Mouse (Mus musculus) ES-E14 (cell line): Measurements from ENCODE around the gene Uchl4. TPM values are rescaled to one million over a fixed set of nuclear protein-coding genes. Genes with fewer than 3 reads are reported as not detected.

ENCODE experiments used
- DNase-seq: peaks from one replicate; pipeline ENCODE4 v3.0.0-alpha.2; 2013; ENCODE audit warnings: low read depth, low spot score
- H3K27ac ChIP-seq: 2 replicates; pipeline ENCODE4 v1.5.1; 2012; ENCODE audit warnings: low read depth, mild to moderate bottlenecking, low read length, moderate library complexity, mixed read lengths; ENCODE audit not compliant: poor library complexity, insufficient read depth, severe bottlenecking
- H3K36me3 ChIP-seq: 2 replicates; pipeline ENCODE4 v1.6.1; 2012; ENCODE audit warnings: mild to moderate bottlenecking, low read length, moderate library complexity, mixed read lengths; ENCODE audit not compliant: control insufficient read depth, poor library complexity, insufficient read depth, severe bottlenecking
- H3K4me1 ChIP-seq, 2 experiments: fragments of 150-350 bp in 1 of 2; sonication (generic) in 1 of 2; 2 replicates each; pipeline ENCODE4 v1.6.1; 2012; ENCODE audit warnings: low read length in 2 of 2, mild to moderate bottlenecking in 1 of 2, mixed read lengths in 1 of 2; ENCODE audit not compliant: control insufficient read depth in 2 of 2, insufficient read depth in 2 of 2, poor library complexity in 1 of 2
- H3K4me3 ChIP-seq, 2 experiments: fragments of 150-350 bp in 1 of 2; sonication (generic) in 1 of 2; 2 replicates each; pipeline ENCODE4 v1.5.1; 2012; ENCODE audit warnings: low read length in 2 of 2, low read depth in 1 of 2, mild to moderate bottlenecking in 1 of 2, mixed read lengths in 1 of 2; ENCODE audit not compliant: insufficient read depth in 1 of 2, poor library complexity in 1 of 2, severe bottlenecking in 1 of 2
- H3K9ac ChIP-seq: 2 replicates; pipeline ENCODE4 v1.6.1; 2012; ENCODE audit warnings: low read depth, mild to moderate bottlenecking, low read length, mixed read lengths; ENCODE audit not compliant: poor library complexity, insufficient read depth, severe bottlenecking
- H3K9me3 ChIP-seq: fragments of 150-350 bp; sonication (generic); 2 replicates; pipeline ENCODE4 v1.6.1; 2012; ENCODE audit warnings: low read depth, mild to moderate bottlenecking, low read length; ENCODE audit not compliant: control insufficient read depth, insufficient read depth
- CHD2 ChIP-seq: IDR thresholded peaks from 2 replicates; pipeline ENCODE4 v1.6.1; 2014; ENCODE audit warnings: mild to moderate bottlenecking, low read depth, low read length, inconsistent platforms
- HCFC1 ChIP-seq: IDR thresholded peaks from 2 replicates; pipeline ENCODE4 v1.6.1; 2012; ENCODE audit warnings: low read length, inconsistent platforms, borderline replicate concordance; ENCODE audit not compliant: insufficient read depth
- MAFK ChIP-seq: IDR thresholded peaks from 2 replicates; pipeline ENCODE4 v1.6.1; 2014; ENCODE audit warnings: mild to moderate bottlenecking, low read depth, low read length, inconsistent platforms; ENCODE audit not compliant: insufficient read depth
- ZC3H11A ChIP-seq: IDR thresholded peaks from 2 replicates; pipeline ENCODE4 v1.6.1; 2012; ENCODE audit warnings: low read depth, mild to moderate bottlenecking, inconsistent platforms, low read length, borderline replicate concordance
- ZNF384 ChIP-seq: IDR thresholded peaks from 2 replicates; pipeline ENCODE4 v1.6.1; 2012; ENCODE audit warnings: low read depth, low read length, inconsistent platforms
- in situ Hi-C, 2 experiments: fragments of 600-800 bp; cut with MboI; formaldehyde crosslinking; loops; one replicate each; pipeline ENCODE4 v1.15.1; 2025; ENCODE audit warnings: low sequenced_read_pairs in 2 of 2, inconsistent platforms in 1 of 2; ENCODE audit not compliant: unreplicated experiment in 2 of 2
- total RNA-seq: library from RNA; depleted of rRNA; stranded (reverse); fragments of 300-350 nt; gene quantifications from 2 replicates; pipeline ENCODE4 v1.2.3, GENCODE M21; 2012

Uchl4 gene
- total RNA-seq, 1 experiment: 0.54 TPM

DNA sequence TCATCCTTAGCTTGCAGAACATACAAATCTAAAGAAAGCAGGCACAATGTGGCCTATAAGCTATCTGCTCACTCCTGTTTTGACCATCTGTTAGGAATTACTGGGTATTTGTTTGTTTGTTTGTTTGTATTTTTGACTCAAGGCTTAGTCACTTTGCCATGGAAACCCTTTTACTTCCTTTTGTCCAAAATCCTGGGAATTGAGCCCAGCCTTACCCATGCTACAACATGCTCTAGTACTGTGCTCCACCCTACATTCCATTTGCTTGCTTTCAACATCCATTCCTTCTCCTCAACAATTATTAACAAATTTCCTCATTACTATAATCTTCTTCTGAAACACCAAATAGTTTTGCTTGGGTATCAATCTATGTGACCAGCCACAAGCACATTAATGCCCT is 32.1 kb upstream of the Uchl4 start:
- Histone ChIP-seq H3K4me1 (peaks cover 12 to 24% of the 10 kb centered on the region in 2 experiments), H3K36me3 (no peaks in the 10 kb centered on the region; the same call in 1 of the 2 replicates), H3K9ac (no peak overlapping the region), H3K4me3 (no peak overlapping the region), H3K9me3 (no peaks in the 10 kb centered on the region), H3K27ac (no peak overlapping the region)
- DNase-seq: no peak
- no peak for TF ChIP-seq ZNF384
- TF ChIP-seq ZC3H11A: no peak
- no peak for TF ChIP-seq HCFC1
- TF ChIP-seq CHD2: no peak
- no peak for TF ChIP-seq MAFK
- in situ Hi-C loops: no loop called here

DNA sequence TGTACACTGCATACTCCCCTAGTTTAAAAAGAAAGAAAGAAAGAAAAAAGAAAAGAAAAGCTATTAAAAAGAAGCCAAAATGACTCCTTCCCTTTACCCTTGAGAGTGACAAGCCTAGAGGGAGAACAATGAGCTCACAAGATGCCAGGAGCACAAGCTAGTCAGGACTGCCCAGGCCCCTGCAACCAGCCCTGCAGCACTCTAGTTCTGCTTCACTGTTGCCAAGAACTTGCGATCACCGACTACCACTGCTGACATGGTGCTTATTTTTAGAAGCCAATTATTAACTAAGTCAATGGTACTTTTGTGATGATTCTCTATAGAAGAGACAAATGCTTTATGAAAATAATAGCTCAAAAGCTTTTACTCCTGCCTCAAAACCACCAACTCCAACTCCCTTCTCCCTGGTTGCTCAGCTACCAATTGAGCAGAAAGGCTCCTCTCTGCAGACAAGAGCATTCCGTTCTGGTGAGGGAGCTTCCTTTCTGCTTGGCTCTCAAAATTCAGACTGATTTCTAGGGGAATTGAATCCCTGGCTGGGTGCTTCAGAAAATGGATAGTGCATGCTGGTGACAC is 27.4 kb upstream of the Uchl4 start:
- TF ChIP-seq CHD2 (no peak), HCFC1 (no peak), MAFK (no peak), ZNF384 (no peak), ZC3H11A (no peak)
- Histone ChIP-seq H3K4me3 (no peak overlapping the region), H3K9me3 (no peaks in the 10 kb centered on the region), H3K36me3 (peaks cover 16% of the 10 kb centered on the region; the same call in 1 of the 2 replicates), H3K4me1 (no peaks in the 10 kb centered on the region), H3K9ac (no peak overlapping the region), H3K27ac (no peak overlapping the region)
- no peak for DNase-seq
- in situ Hi-C loops: no loop called here

DNA sequence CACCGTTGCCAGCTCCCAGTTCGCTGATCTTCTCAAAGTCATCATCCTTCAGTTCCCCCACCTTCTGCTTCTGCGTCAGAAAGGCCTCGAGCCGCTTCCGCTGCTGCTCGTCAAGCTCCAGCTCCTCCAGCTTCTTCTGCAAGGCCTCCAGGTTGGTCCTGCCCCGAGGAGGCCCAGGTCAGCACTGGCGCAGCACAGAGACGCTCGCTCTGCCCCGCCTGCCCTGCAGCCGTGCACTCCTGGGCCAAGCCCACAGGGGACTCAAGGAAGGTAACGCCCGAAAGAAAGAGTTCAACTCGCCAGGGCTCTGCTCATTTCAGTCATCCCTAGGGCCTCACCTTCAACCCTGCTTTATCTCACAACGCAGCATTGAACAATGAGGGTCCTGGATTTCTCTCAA is 20.5 kb upstream of the Uchl4 start:
- DNase-seq: no peak
- Histone ChIP-seq H3K36me3 (peaks cover 14% of the 10 kb centered on the region; the same call in 1 of the 2 replicates), H3K27ac (no peak overlapping the region), H3K9ac (no peak overlapping the region), H3K4me3 (no peak overlapping the region), H3K4me1 (peaks cover 0 to 9% of the 10 kb centered on the region in 2 experiments; a peak in 2 of 4 replicates), H3K9me3 (no peaks in the 10 kb centered on the region)
- in situ Hi-C loops: no loop called here
- TF ChIP-seq CHD2 (no peak), HCFC1 (no peak), MAFK (no peak), ZC3H11A (no peak), ZNF384 (no peak)

DNA sequence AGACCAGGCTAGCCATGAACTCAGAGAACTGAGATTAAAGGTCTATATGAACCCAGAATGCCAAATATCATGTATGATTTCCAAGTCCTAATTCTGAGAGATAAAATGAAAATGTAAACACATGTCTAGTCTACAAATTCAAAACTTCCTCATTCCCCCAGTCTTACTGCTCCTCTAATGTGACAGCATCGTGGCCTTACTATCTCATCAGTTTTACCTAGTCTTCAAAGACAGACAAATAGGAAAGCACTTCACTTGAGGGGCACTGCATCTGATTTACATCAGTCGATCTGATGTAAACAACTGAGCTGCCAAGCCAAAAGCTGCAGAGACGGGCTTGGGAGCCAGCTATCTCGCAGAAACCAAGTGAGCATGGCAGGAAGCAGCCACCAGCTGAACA is 18.9 kb upstream of the Uchl4 start:
- no peak overlapping the region for H3K4me3 ChIP-seq
- no peaks in the 10 kb centered on the region for H3K9me3 ChIP-seq
- peaks cover 7 to 11% of the 10 kb centered on the region in 2 experiments for H3K4me1 ChIP-seq
- H3K9ac ChIP-seq: no peak overlapping the region
- peaks cover 7% of the 10 kb centered on the region; the same call in 1 of the 2 replicates for H3K36me3 ChIP-seq
- H3K27ac ChIP-seq: no peak overlapping the region
- TF ChIP-seq ZNF384 (no peak), CHD2 (no peak)
- no peak for DNase-seq
- in situ Hi-C loops: no loop called here

DNA sequence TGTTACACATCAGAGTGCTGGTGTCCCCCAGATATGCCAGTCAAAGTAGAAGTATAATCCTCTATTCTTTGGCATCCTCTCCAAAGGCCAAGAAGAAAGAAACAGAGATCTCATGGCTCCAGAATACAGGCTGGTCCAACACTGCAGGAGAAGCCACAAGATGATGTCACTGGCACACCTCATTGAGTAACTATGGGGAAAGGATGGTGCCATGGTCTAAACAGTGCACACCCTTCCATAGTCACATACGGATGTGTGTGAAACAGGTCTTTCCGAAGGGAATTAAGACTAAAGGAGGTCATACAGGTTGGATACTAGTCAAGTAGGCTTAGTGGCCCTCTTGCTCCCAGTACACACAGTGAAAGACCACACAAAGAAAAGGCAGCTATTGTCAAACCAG is 18.4 kb upstream of the Uchl4 start:
- Histone ChIP-seq H3K27ac (no peak overlapping the region), H3K4me3 (no peak overlapping the region), H3K9me3 (no peaks in the 10 kb centered on the region), H3K36me3 (peaks cover 7% of the 10 kb centered on the region; the same call in 1 of the 2 replicates), H3K4me1 (peaks cover 8 to 14% of the 10 kb centered on the region in 2 experiments), H3K9ac (no peak overlapping the region)
- no peak for DNase-seq
- in situ Hi-C loops: no loop called here
- TF ChIP-seq CHD2 (no peak), ZNF384 (no peak), ZC3H11A (no peak), MAFK (no peak), HCFC1 (no peak)
